Mouse (Mus musculus) liver, embryonic 16.5 days (tissue): ENCODE data around the gene Ctsl. TPM values are rescaled to one million over a fixed set of nuclear protein-coding genes. Genes with fewer than 3 reads are reported as not detected.

Source experiments
- ATAC-seq: fragments of 200-750 bp; cut with Nextera tagmentation; 2 replicates; pipeline ENCODE4 v1.8.0; 2017; ENCODE audit warnings: low read depth, mild to moderate bottlenecking, moderate number of reproducible peaks, moderate library complexity
- H3K27ac ChIP-seq: fragments of 300-500 bp; sonication (generic); 2 replicates; pipeline ENCODE4 v1.5.1; 2014; ENCODE audit warnings: mild to moderate bottlenecking, low read length
- H3K27me3 ChIP-seq: fragments of 300-500 bp; sonication (generic); 2 replicates; pipeline ENCODE4 v1.6.1; 2014; ENCODE audit warnings: low read depth, low read length, mixed read lengths; ENCODE audit not compliant: control insufficient read depth, insufficient read depth
- H3K36me3 ChIP-seq: fragments of 300-500 bp; sonication (generic); 2 replicates; pipeline ENCODE4 v1.6.1; 2014; ENCODE audit warnings: mild to moderate bottlenecking; ENCODE audit not compliant: control insufficient read depth, insufficient read depth
- H3K4me1 ChIP-seq: fragments of 300-500 bp; sonication (generic); 2 replicates; pipeline ENCODE4 v1.6.1; 2014; ENCODE audit warnings: low read depth, low read length, mixed read lengths; ENCODE audit not compliant: control insufficient read depth
- H3K4me2 ChIP-seq: fragments of 300-500 bp; sonication (generic); 2 replicates; pipeline ENCODE4 v1.6.1; 2014; ENCODE audit warnings: low read depth, low read length, mixed read lengths
- H3K4me3 ChIP-seq: fragments of 300-500 bp; sonication (generic); 2 replicates; pipeline ENCODE4 v1.5.1; 2014; ENCODE audit warnings: low read depth, mild to moderate bottlenecking, low read length
- H3K9ac ChIP-seq: fragments of 300-500 bp; sonication (generic); 2 replicates; pipeline ENCODE4 v1.6.1; 2014; ENCODE audit warnings: low read depth, low read length
- H3K9me3 ChIP-seq: fragments of 300-500 bp; sonication (generic); replicated peaks from 2 replicates; pipeline ENCODE4 v1.6.1; 2016; ENCODE audit warnings: low read length; ENCODE audit not compliant: control insufficient read depth
- WGBS: fragments of 180-500 bp; shearing (Covaris S2); extraction: QIAGEN DNeasy Blood & Tissue Kit; methylation state at CpG from one replicate; pipeline ENCODE4 v1.1.7; 2014; ENCODE audit not compliant: insufficient replicate concordance; 5-methylcytosine and 5-hydroxymethylcytosine counted together
- polyA plus RNA-seq: library from polyadenylated mRNA; unstranded; fragments of >200 nt; fragmentation: Nextera tagmentation; extraction: Ambion mirVana; gene quantifications from 2 replicates; pipeline ENCODE4 v1.2.1, GENCODE M21; 2015

The Ctsl gene
- polyA plus RNA-seq, 1 experiment from 2014 or later = 242 TPM

DNA sequence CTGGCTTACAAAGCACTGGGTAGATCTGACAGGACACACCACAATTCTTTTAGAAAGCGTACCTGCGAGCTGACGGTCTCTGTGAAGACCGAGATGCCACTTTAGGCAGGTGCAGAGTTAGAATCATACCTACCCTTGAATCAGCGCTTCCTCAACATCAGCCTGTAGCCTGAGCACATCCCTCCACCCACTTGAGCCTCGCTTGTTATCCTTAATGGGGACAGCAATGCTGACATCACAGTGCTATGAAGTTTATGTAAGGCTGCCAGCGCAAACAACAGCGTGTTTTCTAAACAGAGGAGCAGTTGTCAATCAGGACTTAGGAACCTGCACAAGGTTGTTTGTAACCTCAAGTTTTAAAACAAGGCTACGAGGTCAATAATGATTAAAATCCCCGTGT lies 27.1 kb downstream of the Ctsl start:
- no peak overlapping the region for H3K27ac ChIP-seq
- no peaks in the 10 kb centered on the region for H3K27me3 ChIP-seq
- H3K9ac ChIP-seq = peak overlapping the region; percentile 26
- 23% methylated on average over 10 of the region's 10 CpGs for WGBS
- H3K4me3 ChIP-seq = peak overlapping the region; percentile 63
- peak; percentile 45; the same call in 1 of the 2 replicates for ATAC-seq
- peak overlapping the region; percentile 58 for H3K4me2 ChIP-seq
- H3K36me3 ChIP-seq = no peaks in the 10 kb centered on the region
- no peaks in the 10 kb centered on the region for H3K9me3 ChIP-seq
- no peaks in the 10 kb centered on the region; the same call in 1 of the 2 replicates for H3K4me1 ChIP-seq

DNA sequence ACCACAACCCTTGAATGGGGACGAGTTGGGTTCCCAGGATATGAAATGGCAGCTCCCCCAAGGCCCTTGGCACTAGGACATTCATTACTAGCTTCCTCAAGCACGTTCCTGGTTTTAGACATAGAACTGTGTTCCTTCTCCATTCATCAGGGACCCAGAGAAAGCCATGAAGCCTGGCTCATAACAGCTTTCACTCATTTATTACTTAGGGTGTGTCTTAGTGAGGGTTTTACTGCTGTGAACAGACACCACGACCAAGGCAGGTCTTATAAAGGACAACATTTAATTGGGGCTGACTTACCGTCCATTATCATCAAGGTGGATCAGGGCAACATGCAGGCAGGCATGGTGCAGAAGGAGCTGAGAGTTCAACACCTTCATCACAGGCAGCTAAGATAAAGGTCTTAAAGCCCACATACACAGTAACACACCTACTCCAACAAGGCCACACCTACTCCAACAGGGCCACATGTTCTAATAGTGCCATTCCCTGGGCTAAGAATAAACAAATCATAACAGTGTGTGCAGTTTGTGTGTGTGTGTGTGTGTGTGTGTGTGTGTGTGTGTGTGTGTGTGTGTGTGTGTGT lies 35.1 kb downstream of the Ctsl start:
- no peaks in the 10 kb centered on the region for H3K9me3 ChIP-seq
- no peak overlapping the region for H3K9ac ChIP-seq
- no peak overlapping the region for H3K4me2 ChIP-seq
- no peaks in the 10 kb centered on the region for H3K36me3 ChIP-seq
- WGBS = 39% methylated on average over 4 of the region's 4 CpGs
- no peaks in the 10 kb centered on the region for H3K27me3 ChIP-seq
- no peak for ATAC-seq
- H3K27ac ChIP-seq = no peak overlapping the region
- no peaks in the 10 kb centered on the region; the same call in 1 of the 2 replicates for H3K4me1 ChIP-seq
- no peak overlapping the region for H3K4me3 ChIP-seq

DNA sequence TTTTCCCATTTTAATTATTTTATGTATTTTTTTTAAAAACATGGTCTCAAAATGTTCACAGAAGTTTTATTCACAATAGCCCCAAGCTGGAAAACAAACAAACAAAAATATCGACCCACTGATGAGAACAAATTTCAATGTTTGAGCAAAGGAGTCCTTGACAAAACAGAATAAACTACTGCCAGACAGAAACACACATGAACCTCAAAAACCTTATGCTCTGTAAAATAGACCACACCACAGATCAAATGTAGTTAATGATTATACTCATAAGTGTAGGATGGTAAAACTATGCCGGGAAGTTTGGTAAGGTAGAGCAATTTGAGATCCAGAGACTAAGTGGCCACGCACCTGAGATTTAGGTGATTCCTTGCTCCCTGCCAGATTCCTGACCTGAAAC lies 37.6 kb downstream of the Ctsl start:
- no peak for ATAC-seq
- Histone ChIP-seq H3K36me3 (no peaks in the 10 kb centered on the region), H3K4me3 (no peak overlapping the region), H3K9ac (no peak overlapping the region), H3K27me3 (no peaks in the 10 kb centered on the region), H3K27ac (no peak overlapping the region), H3K9me3 (no peaks in the 10 kb centered on the region), H3K4me1 (no peaks in the 10 kb centered on the region; the same call in 1 of the 2 replicates), H3K4me2 (no peak overlapping the region)
- 67% methylated on average over 3 of the region's 3 CpGs for WGBS

GRCm38 (mm10) chr13:64332321-64332720 lies 38.4 kb downstream of the Ctsl start:
- Histone ChIP-seq H3K9me3 (no peaks in the 10 kb centered on the region), H3K9ac (no peak overlapping the region), H3K4me1 (no peaks in the 10 kb centered on the region; the same call in 1 of the 2 replicates), H3K36me3 (no peaks in the 10 kb centered on the region), H3K4me3 (no peak overlapping the region), H3K27ac (no peak overlapping the region), H3K4me2 (no peak overlapping the region), H3K27me3 (no peaks in the 10 kb centered on the region)
- WGBS = 58% methylated on average over 6 of the region's 6 CpGs
- no peak for ATAC-seq

GRCm38 (mm10) chr13:64322561-64323281 lies 48.0 kb downstream of the Ctsl start:
- H3K27me3 ChIP-seq = no peaks in the 10 kb centered on the region
- no peak for ATAC-seq
- no peak overlapping the region for H3K4me3 ChIP-seq
- no peaks in the 10 kb centered on the region for H3K9me3 ChIP-seq
- no peak overlapping the region for H3K27ac ChIP-seq
- no peak overlapping the region for H3K4me2 ChIP-seq
- 50% methylated on average over 8 of the region's 8 CpGs for WGBS
- H3K36me3 ChIP-seq = no peaks in the 10 kb centered on the region
- no peaks in the 10 kb centered on the region for H3K4me1 ChIP-seq
- no peak overlapping the region for H3K9ac ChIP-seq

DNA sequence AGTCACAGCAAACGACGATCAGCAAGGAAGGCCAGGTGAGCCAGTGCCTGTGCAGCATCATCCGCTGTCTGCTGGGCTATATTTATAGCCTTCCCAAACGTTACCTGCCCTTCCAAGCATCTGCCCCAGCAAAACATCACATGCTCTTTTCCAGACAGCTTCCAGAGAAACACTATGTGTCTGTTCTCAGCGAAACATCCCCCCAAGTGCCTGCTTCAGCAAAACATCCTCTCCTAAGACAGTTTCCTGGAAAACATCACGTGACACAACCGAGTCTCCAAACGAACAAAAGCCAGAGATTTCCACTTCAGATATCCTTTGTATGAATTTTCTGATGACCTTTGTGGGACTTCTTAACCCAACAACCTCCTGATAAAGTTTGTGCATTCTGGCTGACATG lies 50.4 kb downstream of the Ctsl start:
- H3K9ac ChIP-seq = no peak overlapping the region
- no peaks in the 10 kb centered on the region for H3K9me3 ChIP-seq
- no peak overlapping the region for H3K4me2 ChIP-seq
- ATAC-seq = no peak
- no peaks in the 10 kb centered on the region for H3K27me3 ChIP-seq
- no peaks in the 10 kb centered on the region for H3K36me3 ChIP-seq
- 49% methylated on average over 8 of the region's 8 CpGs for WGBS
- H3K27ac ChIP-seq = no peak overlapping the region
- no peaks in the 10 kb centered on the region for H3K4me1 ChIP-seq
- H3K4me3 ChIP-seq = no peak overlapping the region

- Histone ChIP-seq H3K27ac (no peak overlapping the region), H3K9me3 (no peaks in the 10 kb centered on the region), H3K4me3 (no peak overlapping the region), H3K36me3 (no peaks in the 10 kb centered on the region), H3K27me3 (no peaks in the 10 kb centered on the region), H3K4me1 (no peaks in the 10 kb centered on the region; the same call in 1 of the 2 replicates), H3K4me2 (no peak overlapping the region), H3K9ac (no peak overlapping the region)
- ATAC-seq = no peak
These were observed 50.9 kb downstream of the Ctsl start for GRCm38 (mm10) chr13:64319782-64320181.

DNA sequence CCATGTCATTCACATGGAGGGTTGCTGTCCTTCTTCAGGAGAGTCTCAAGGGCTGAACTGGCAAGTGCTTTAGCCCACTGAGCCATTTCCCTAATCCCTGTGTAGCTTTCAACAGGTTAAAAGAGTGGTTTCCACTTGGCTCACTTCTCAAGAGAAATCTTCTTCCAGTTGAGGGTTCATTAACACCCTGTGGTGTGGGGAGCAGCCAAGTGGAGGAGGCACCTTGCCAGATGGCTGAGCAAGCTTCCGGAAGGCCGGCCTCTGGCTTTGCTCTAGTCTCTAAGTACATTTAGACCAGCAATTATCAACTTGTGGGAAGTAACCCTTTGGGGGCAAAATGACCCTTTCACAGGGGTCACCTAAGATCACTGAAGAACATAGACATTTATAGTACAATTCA lies 52.3 kb downstream of the Ctsl start:
- H3K4me2 ChIP-seq = no peak overlapping the region
- no peak overlapping the region for H3K9ac ChIP-seq
- H3K4me1 ChIP-seq = no peaks in the 10 kb centered on the region; the same call in 1 of the 2 replicates
- ATAC-seq = no peak
- H3K9me3 ChIP-seq = no peaks in the 10 kb centered on the region
- WGBS = 68% methylated on average over 2 of the region's 2 CpGs
- H3K27ac ChIP-seq = no peak overlapping the region
- H3K36me3 ChIP-seq = no peaks in the 10 kb centered on the region
- no peaks in the 10 kb centered on the region for H3K27me3 ChIP-seq
- no peak overlapping the region for H3K4me3 ChIP-seq

DNA sequence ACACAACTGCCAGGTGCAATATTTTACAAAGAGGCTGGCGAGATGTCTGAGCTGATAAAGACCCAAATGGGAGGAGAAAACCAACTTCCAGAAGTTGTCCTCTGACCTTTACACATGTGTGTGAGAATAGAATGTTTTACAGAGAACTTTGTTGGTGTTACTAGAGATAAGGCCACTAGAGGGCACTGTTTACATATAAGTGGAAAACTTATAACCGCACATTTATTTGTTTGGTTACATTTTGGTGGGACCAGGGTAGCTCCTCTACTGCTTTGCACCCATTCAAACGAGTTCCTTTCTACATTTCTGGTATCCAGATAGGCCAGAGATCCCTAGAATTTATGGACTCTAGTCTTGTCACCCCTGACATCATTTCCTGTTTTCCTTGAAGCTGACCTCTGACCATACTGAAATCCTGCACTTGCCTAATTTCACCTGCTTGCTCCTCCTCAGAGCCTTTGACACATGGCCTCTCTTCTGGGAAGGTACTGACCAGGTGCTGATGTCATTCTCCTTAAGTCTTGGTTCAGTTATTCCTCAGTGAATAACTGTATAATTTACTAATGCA lies 55.1 kb downstream of the Ctsl start:
- 0% methylated on average over 3 of the region's 3 CpGs for whole genome bisulfite sequencing
- ATAC-seq = no peak
- no peak overlapping the region for H3K27ac ChIP-seq

More for the DNA sequence above, 55.1 kb downstream of the Ctsl start:
- Histone ChIP-seq H3K9ac (no peak overlapping the region), H3K4me3 (no peak overlapping the region), H3K4me1 (peaks cover 12% of the 10 kb centered on the region), H3K36me3 (no peaks in the 10 kb centered on the region), H3K27me3 (no peaks in the 10 kb centered on the region), H3K4me2 (no peak overlapping the region), H3K9me3 (no peaks in the 10 kb centered on the region)
